ENCODE assay signal across 13 mouse cellular contexts in genomic region chr10:17022216-17023158, GRCm38 (mm10).
DNase-seq lines count a peak whose midpoint lies in the region; ATAC-seq and TF ChIP-seq lines count a peak whose summit lies in the region.
"Had no signal": no experiment of that assay in that cellular context is flagged by ENCODE, and none has a peak within 500 bp of the region (broad histone marks: within the 10 kb centered on the region; RNA-seq: fewer than 3 reads in every experiment).

No protein-coding gene starts in this region.

- H3K27ac ChIP-seq in forebrain, postnatal 0 days (ENCODE audit: low read depth, low read length), result no peak overlapping the region
- H3K27ac ChIP-seq in kidney, embryonic 16.5 days (ENCODE audit: low read length), result no peak overlapping the region
- no peak overlapping the region for H3K27ac ChIP-seq in intestine, embryonic 15.5 days
- H3K27ac ChIP-seq: macrophage had no signal

- no peak overlapping the region for H3K9ac ChIP-seq in forebrain, postnatal 0 days
- no peak overlapping the region for H3K9ac ChIP-seq in kidney, embryonic 16.5 days (replicated peaks; ENCODE audit: low read length)
- no peak overlapping the region for H3K9ac ChIP-seq in intestine, embryonic 15.5 days

- ATAC-seq in forebrain, postnatal 0 days, result no peak
- no peak for ATAC-seq in kidney, embryonic 16.5 days (ENCODE audit: low FRiP score, low TSS enrichment)
- ATAC-seq in intestine, embryonic 15.5 days, result no peak

- no peaks in the 10 kb centered on the region for H3K36me3 ChIP-seq in forebrain, postnatal 0 days (ENCODE audit: insufficient read depth)
- H3K36me3 ChIP-seq in kidney, embryonic 16.5 days (ENCODE audit: insufficient read depth, low read length), result no peaks in the 10 kb centered on the region
- no peaks in the 10 kb centered on the region for H3K36me3 ChIP-seq in intestine, embryonic 15.5 days

- H3K9me3 ChIP-seq in forebrain, postnatal 0 days (ENCODE audit: low read length), result no peaks in the 10 kb centered on the region
- H3K9me3 ChIP-seq in kidney, embryonic 16.5 days (ENCODE audit: low read length), result no peaks in the 10 kb centered on the region
- no peaks in the 10 kb centered on the region for H3K9me3 ChIP-seq in intestine, embryonic 15.5 days

- no peaks in the 10 kb centered on the region for H3K27me3 ChIP-seq in forebrain, postnatal 0 days (ENCODE audit: insufficient read depth, low read length)
- H3K27me3 ChIP-seq in kidney, embryonic 16.5 days (ENCODE audit: insufficient read depth, low read length), result no peaks in the 10 kb centered on the region
- H3K27me3 ChIP-seq in intestine, embryonic 15.5 days (replicated peaks), result no peaks in the 10 kb centered on the region

- TF ChIP-seq CTCF in forebrain, postnatal 0 days (IDR thresholded peaks at IDR 0.05; ENCODE audit: low read depth), result no peak

- H3K4me3 ChIP-seq in forebrain, postnatal 0 days (ENCODE audit: low read depth, low read length), result no peak overlapping the region
- no peak overlapping the region for H3K4me3 ChIP-seq in kidney, embryonic 16.5 days (ENCODE audit: low read length)
- no peak overlapping the region for H3K4me3 ChIP-seq in intestine, embryonic 15.5 days (replicated peaks)

- no peak overlapping the region for H3K4me2 ChIP-seq in forebrain, postnatal 0 days (ENCODE audit: low read depth)
- no peak overlapping the region for H3K4me2 ChIP-seq in kidney, embryonic 16.5 days (replicated peaks; ENCODE audit: low read depth, low read length)
- no peak overlapping the region for H3K4me2 ChIP-seq in intestine, embryonic 15.5 days (replicated peaks)
- H3K4me2 ChIP-seq: heart, embryonic 11.5 days; liver, embryonic 11.5 days had no signal

- DNase-seq in cerebellum, adult 9-10 months, result peak; percentile 64
- DNase-seq in cerebellum, postnatal 14 days, result no peak
- peak; percentile 57 for DNase-seq in A20 (ENCODE audit: low read depth, low spot score)
- DNase-seq in forebrain, postnatal 0 days, result peak; percentile 20
- peak; percentile 29 for DNase-seq in mesoderm, embryonic 11.5 days (ENCODE audit: low read depth, low spot score)
- DNase-seq in adrenal gland, adult (ENCODE audit: inconsistent age in 2 of 2, low spot score in 1 of 2), result no peak
- DNase-seq: kidney, postnatal 14 days; thymus, postnatal 36 days had no signal

- 0 out of 2 replicates have a peak, but pooled peaks cover 7% of the 10 kb centered on the region for H3K4me1 ChIP-seq in forebrain, postnatal 0 days (ENCODE audit: insufficient read depth)
- H3K4me1 ChIP-seq in kidney, embryonic 16.5 days (ENCODE audit: insufficient read depth, low read length), result no peaks in the 10 kb centered on the region
- no peaks in the 10 kb centered on the region for H3K4me1 ChIP-seq in intestine, embryonic 15.5 days (replicated peaks)

- WGBS in forebrain, postnatal 0 days, result 53% methylated on average over 5 of the region's 5 CpGs
- 75% methylated on average over 5 of the region's 5 CpGs for WGBS in kidney, embryonic 16.5 days
- 77% methylated on average over 5 of the region's 5 CpGs for WGBS in intestine, embryonic 15.5 days

Comparison
In these comparisons a context has a peak if more than half of its experiments do, and no peak if none do; other contexts are left out.
1. DNase-seq: peak in cerebellum, adult 9-10 months (single experiment), A20 (single experiment), forebrain, postnatal 0 days (single experiment) and mesoderm, embryonic 11.5 days (single experiment); none in cerebellum, postnatal 14 days (0 of 2) and adrenal gland, adult (0 of 2).